Mouse (Mus musculus) neutrophil, adult 83 days (primary cell): ENCODE measurements around the gene Acan. TPM values are rescaled to one million over a fixed set of nuclear protein-coding genes. Genes with fewer than 3 reads are reported as not detected.

ENCODE experiments used
- total RNA-seq, 2 experiments: library from RNA; stranded (reverse); gene quantifications; one replicate each; pipeline ENCODE4 v1.2.4; 2023

The Acan gene
- under 1 TPM in 1 of 2 experiments, not detected in 1; 0.04 TPM for total RNA-seq

GRCm38 (mm10) chr7:79053383-79053889 is at the start of gene Acan:
TSS of gene Acan (plus strand) at chr7:79053483.

GRCm38 (mm10) chr7:79130843-79131444 is 77.7 kb downstream of the Acan start, which contains the start of gene Hapln3:
TSS of gene Hapln3 (minus strand) at chr7:79131018.

GRCm38 (mm10) chr7:79148711-79149266 is 95.5 kb downstream of the Acan start, which contains the start of gene Mfge8:
TSS of gene Mfge8 (minus strand) at chr7:79149060.

Other genes with a start within 250 kb of the Acan start
- 1 to 10 TPM; 5.4 to 5.7 TPM for gene Det1, start 206.2 kb upstream of the Acan start, total RNA-seq
- gene Aen, start 157.6 kb upstream of the Acan start, total RNA-seq, result 1 to 10 TPM; 7.2 to 7.3 TPM
- 10 to 100 TPM; 37.2 to 46.0 TPM for gene Isg20, start 140.1 kb upstream of the Acan start, total RNA-seq
- not detected for gene Hapln3, start 77.5 kb downstream of the Acan start, total RNA-seq
- gene Mfge8, start 95.6 kb downstream of the Acan start, total RNA-seq, result 1 to 10 TPM; 7.2 to 9.3 TPM
- gene Abhd2, start 219.7 kb downstream of the Acan start, total RNA-seq, result 10 to 100 TPM; 63.3 to 72.7 TPM